Mouse (Mus musculus): ENCODE data around the gene Zbtb41. TPM values are rescaled to one million over a fixed set of nuclear protein-coding genes. Genes with fewer than 3 reads are reported as not detected.
"Not testable (repeated sequence)": the region's sequence is repeated elsewhere in the genome, so short reads cannot be mapped to it uniquely, and the experiment has no call there.

Gene Zbtb41
- polyA plus RNA-seq, 1 experiment: 19.9 TPM

DNA sequence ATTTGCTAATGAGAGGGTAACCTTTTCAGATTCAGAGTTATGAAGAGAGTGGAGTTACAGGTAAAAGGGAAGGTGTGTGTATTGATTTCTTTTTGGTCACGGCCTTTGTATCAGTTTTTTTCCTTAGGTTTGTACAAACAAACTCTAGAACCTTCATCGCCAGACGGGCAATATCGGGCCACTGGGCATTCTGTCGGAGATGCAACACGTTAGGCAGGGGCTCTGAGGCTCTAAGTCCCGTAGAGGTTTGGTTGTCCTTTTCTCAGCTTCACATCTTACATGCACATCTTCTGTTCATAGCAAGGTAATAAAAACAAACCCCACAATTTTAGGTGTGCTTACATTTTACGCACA lies 590 bp upstream of the Zbtb41 start:
- Histone ChIP-seq H3K36me3 (ENCODE audit: control insufficient read depth, insufficient read depth, low read length, poor library complexity, severe bottlenecking) (peaks cover 13% of the 10 kb centered on the region), H3K4me1 (ENCODE audit: control insufficient read depth, insufficient read depth, low read length) (peaks cover 1% of the 10 kb centered on the region), H3K9me3 (replicated peaks; ENCODE audit: control insufficient read depth, insufficient read depth, low read length, poor library complexity, severe bottlenecking) (no peaks in the 10 kb centered on the region), H3K9ac (ENCODE audit: low read depth, poor library complexity, severe bottlenecking) (peak overlapping the region; percentile 98), H3K27ac (ENCODE audit: insufficient read depth, low read length) (no peak overlapping the region), H3K27me3 (ENCODE audit: control insufficient read depth, insufficient read depth, low read length, poor library complexity, severe bottlenecking) (no peaks in the 10 kb centered on the region), H3K4me3 (ENCODE audit: low read depth, low read length) (peak overlapping the region; percentile 79)
- TF ChIP-seq CTCF (IDR thresholded peaks at IDR 0.05; ENCODE audit: low read depth, low read length) (no peak), POLR2A (IDR thresholded peaks at IDR 0.05; ENCODE audit: insufficient read depth, low read length) (no peak), EP300 (IDR thresholded peaks at IDR 0.05; ENCODE audit: insufficient read depth, low read depth, low read length) (no peak)

DNA sequence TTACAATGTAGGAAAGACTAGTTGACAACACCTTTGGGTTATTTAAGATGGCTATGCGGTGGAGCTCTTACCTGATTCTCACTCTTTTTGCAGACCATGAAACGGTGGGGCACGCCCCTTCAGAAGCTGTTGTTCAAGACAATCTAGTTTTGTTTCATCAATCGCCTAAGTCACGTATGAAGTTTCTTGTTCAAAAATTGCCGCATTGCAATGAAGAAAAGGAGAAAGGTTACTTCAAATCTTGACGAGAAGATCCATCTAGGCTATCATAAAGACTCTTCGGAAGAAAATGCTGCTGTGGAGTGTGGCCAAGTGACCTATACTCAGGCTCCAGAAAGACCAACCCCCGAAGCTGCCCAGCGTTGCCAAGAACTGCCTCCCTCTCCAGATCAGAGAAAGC lies 853 bp downstream of the Zbtb41 start:
- peaks cover 1% of the 10 kb centered on the region for H3K4me1 ChIP-seq (ENCODE audit: control insufficient read depth, insufficient read depth, low read length)
- H3K9me3 ChIP-seq (replicated peaks; ENCODE audit: control insufficient read depth, insufficient read depth, low read length, poor library complexity, severe bottlenecking): no peaks in the 10 kb centered on the region
- peak overlapping the region; percentile 80 for H3K4me3 ChIP-seq (ENCODE audit: low read depth, low read length)
- H3K27ac ChIP-seq (ENCODE audit: insufficient read depth, low read length): no peak overlapping the region
- H3K36me3 ChIP-seq (ENCODE audit: control insufficient read depth, insufficient read depth, low read length, poor library complexity, severe bottlenecking): peaks cover 17% of the 10 kb centered on the region
- H3K27me3 ChIP-seq (ENCODE audit: control insufficient read depth, insufficient read depth, low read length, poor library complexity, severe bottlenecking): no peaks in the 10 kb centered on the region
- TF ChIP-seq POLR2A (IDR thresholded peaks at IDR 0.05; ENCODE audit: insufficient read depth, low read length) (no peak), EP300 (IDR thresholded peaks at IDR 0.05; ENCODE audit: insufficient read depth, low read depth, low read length) (no peak), CTCF (IDR thresholded peaks at IDR 0.05; ENCODE audit: low read depth, low read length) (no peak)
- H3K9ac ChIP-seq (ENCODE audit: low read depth, poor library complexity, severe bottlenecking): peak overlapping the region; percentile 98

DNA sequence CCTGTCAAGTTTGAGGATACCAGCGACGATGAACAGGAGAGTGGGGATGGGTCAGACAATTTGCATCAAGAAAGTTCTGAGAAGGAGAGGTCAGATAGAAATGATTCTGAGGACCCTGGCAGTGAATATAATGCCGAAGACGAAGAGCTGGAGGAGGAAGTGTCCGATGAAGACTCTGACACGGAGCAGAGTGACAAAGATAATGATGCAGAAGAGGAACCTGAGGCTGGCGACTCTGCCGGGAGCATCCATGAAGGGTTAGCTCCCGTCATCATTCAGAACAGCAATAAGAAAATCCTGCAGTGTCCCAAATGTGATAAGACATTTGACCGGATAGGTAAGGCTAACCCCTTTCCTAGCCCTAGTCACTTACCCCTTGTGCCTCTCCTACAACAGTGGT lies 1.8 kb downstream of the Zbtb41 start:
- Histone ChIP-seq H3K27me3 (ENCODE audit: control insufficient read depth, insufficient read depth, low read length, poor library complexity, severe bottlenecking) (no peaks in the 10 kb centered on the region), H3K36me3 (ENCODE audit: control insufficient read depth, insufficient read depth, low read length, poor library complexity, severe bottlenecking) (peaks cover 18% of the 10 kb centered on the region), H3K4me3 (ENCODE audit: low read depth, low read length) (peak overlapping the region; percentile 18; the same call in 1 of the 2 replicates), H3K4me1 (ENCODE audit: control insufficient read depth, insufficient read depth, low read length) (peaks cover 1% of the 10 kb centered on the region), H3K9me3 (replicated peaks; ENCODE audit: control insufficient read depth, insufficient read depth, low read length, poor library complexity, severe bottlenecking) (no peaks in the 10 kb centered on the region), H3K27ac (ENCODE audit: insufficient read depth, low read length) (no peak overlapping the region), H3K9ac (ENCODE audit: low read depth, poor library complexity, severe bottlenecking) (no peak overlapping the region)
- TF ChIP-seq EP300 (IDR thresholded peaks at IDR 0.05; ENCODE audit: insufficient read depth, low read depth, low read length) (no peak), POLR2A (IDR thresholded peaks at IDR 0.05; ENCODE audit: insufficient read depth, low read length) (no peak), CTCF (IDR thresholded peaks at IDR 0.05; ENCODE audit: low read depth, low read length) (no peak)

DNA sequence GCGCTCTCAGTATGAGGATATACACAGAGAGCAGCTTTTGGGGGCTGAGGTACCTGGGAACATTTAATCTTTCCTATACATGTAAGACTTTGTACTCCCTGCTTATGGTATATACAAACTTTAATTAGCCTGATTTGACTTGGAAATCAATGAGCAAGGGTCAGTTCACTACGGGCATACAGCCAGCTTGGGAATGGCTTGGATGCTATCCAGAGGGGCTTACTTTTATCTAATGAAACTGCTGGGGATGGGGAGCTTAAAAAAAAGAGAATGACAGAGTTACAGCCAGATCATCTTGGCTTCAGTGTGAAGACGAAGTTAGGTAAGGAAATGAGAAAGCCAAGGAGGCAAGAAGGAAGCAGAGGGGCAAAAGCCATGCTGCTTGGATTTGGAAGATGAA lies 2.9 kb downstream of the Zbtb41 start:
- Histone ChIP-seq H3K4me3 (ENCODE audit: low read depth, low read length) (peak overlapping the region; percentile 32; the same call in 1 of the 2 replicates), H3K9ac (ENCODE audit: low read depth, poor library complexity, severe bottlenecking) (no peak overlapping the region)

DNA sequence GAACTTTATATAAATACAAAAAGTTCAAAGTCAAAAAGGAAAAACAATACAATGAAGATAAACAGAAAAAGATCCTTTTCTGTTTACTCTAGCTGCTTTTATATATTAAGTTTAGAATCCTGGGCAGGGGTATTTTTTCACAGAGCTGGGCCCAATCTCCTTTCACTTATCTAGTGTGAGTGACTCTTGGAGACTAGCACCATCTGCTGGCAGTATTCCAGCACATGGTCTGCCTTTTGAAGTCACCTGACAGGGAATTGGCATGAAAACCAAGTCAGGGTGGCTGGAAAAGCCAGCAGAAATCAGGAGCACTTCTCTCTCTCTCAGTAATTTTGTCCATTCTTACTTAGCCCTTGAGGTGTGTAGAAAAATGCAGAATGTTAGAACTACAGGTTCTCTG lies 16.3 kb downstream of the Zbtb41 start:
- no peak overlapping the region for H3K4me3 ChIP-seq (ENCODE audit: low read depth, low read length)
- H3K4me1 ChIP-seq (ENCODE audit: control insufficient read depth, insufficient read depth, low read length): no peaks in the 10 kb centered on the region
- no peaks in the 10 kb centered on the region for H3K9me3 ChIP-seq (replicated peaks; ENCODE audit: control insufficient read depth, insufficient read depth, low read length, poor library complexity, severe bottlenecking)
- no peak for TF ChIP-seq EP300 (IDR thresholded peaks at IDR 0.05; ENCODE audit: insufficient read depth, low read depth, low read length)
- peak; percentile 19 for TF ChIP-seq CTCF (IDR thresholded peaks at IDR 0.05; ENCODE audit: low read depth, low read length)
- TF ChIP-seq POLR2A (IDR thresholded peaks at IDR 0.05; ENCODE audit: insufficient read depth, low read length): no peak
- no peaks in the 10 kb centered on the region for H3K27me3 ChIP-seq (ENCODE audit: control insufficient read depth, insufficient read depth, low read length, poor library complexity, severe bottlenecking)
- H3K36me3 ChIP-seq (ENCODE audit: control insufficient read depth, insufficient read depth, low read length, poor library complexity, severe bottlenecking): peaks cover 30% of the 10 kb centered on the region
- no peak overlapping the region for H3K27ac ChIP-seq (ENCODE audit: insufficient read depth, low read length)
- H3K9ac ChIP-seq (ENCODE audit: low read depth, poor library complexity, severe bottlenecking): no peak overlapping the region

More for the DNA sequence above, 2.9 kb downstream of the Zbtb41 start:
- TF ChIP-seq CTCF (IDR thresholded peaks at IDR 0.05; ENCODE audit: low read depth, low read length) (no peak), POLR2A (IDR thresholded peaks at IDR 0.05; ENCODE audit: insufficient read depth, low read length) (no peak), EP300 (IDR thresholded peaks at IDR 0.05; ENCODE audit: insufficient read depth, low read depth, low read length) (no peak)
- Histone ChIP-seq H3K27ac (ENCODE audit: insufficient read depth, low read length) (no peak overlapping the region), H3K9me3 (replicated peaks; ENCODE audit: control insufficient read depth, insufficient read depth, low read length, poor library complexity, severe bottlenecking) (no peaks in the 10 kb centered on the region), H3K27me3 (ENCODE audit: control insufficient read depth, insufficient read depth, low read length, poor library complexity, severe bottlenecking) (no peaks in the 10 kb centered on the region), H3K36me3 (ENCODE audit: control insufficient read depth, insufficient read depth, low read length, poor library complexity, severe bottlenecking) (peaks cover 28% of the 10 kb centered on the region), H3K4me1 (ENCODE audit: control insufficient read depth, insufficient read depth, low read length) (peaks cover 1% of the 10 kb centered on the region)

DNA sequence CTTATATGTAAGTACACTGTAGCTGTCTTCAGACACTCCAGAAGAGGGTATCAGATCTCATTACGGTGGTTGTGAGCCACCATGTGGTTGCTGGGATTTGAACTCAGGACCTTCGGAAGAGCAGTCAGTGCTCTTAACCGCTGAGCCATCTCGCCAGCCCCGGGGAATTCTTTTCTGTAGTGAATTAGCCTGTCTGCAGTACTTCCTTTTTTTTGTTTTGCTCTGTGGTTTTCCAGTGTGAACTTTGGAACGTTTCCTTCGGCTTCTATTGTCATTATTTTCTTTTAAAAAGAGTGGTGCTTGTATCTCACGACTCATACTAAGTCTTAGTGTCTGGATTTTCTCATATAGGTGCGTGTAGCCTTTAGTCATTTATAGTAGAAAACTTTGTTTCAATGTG lies 21.0 kb downstream of the Zbtb41 start:
- not testable (repeated sequence) for H3K27ac ChIP-seq (ENCODE audit: insufficient read depth, low read length); H3K9ac ChIP-seq (ENCODE audit: low read depth, poor library complexity, severe bottlenecking); H3K9me3 ChIP-seq (replicated peaks; ENCODE audit: control insufficient read depth, insufficient read depth, low read length, poor library complexity, severe bottlenecking); H3K27me3 ChIP-seq (ENCODE audit: control insufficient read depth, insufficient read depth, low read length, poor library complexity, severe bottlenecking); H3K4me3 ChIP-seq (ENCODE audit: low read depth, low read length); H3K4me1 ChIP-seq (ENCODE audit: control insufficient read depth, insufficient read depth, low read length)
- H3K36me3 ChIP-seq (ENCODE audit: control insufficient read depth, insufficient read depth, low read length, poor library complexity, severe bottlenecking): peaks cover 18% of the 10 kb centered on the region
